Mouse (Mus musculus) ES-Bruce4 (cell line): ENCODE data around the gene Ccdc92. TPM values are rescaled to one million over a fixed set of nuclear protein-coding genes. Genes with fewer than 3 reads are reported as not detected.
A peak's percentile ranks its signal among the peaks of the same experiment; 100 is the strongest.

Experiments used
- H3K27ac ChIP-seq: 2 replicates; pipeline ENCODE4 v1.5.1; 2012; ENCODE audit warnings: low read length, inconsistent platforms; ENCODE audit not compliant: insufficient read depth
- H3K27me3 ChIP-seq: 2 replicates; pipeline ENCODE4 v1.6.1; 2012; ENCODE audit warnings: mild to moderate bottlenecking, low read length, inconsistent platforms; ENCODE audit not compliant: control insufficient read depth, poor library complexity, insufficient read depth, severe bottlenecking
- H3K36me3 ChIP-seq: 2 replicates; pipeline ENCODE4 v1.6.1; 2012; ENCODE audit warnings: inconsistent platforms, mild to moderate bottlenecking, low read length, moderate library complexity; ENCODE audit not compliant: control insufficient read depth, poor library complexity, insufficient read depth, severe bottlenecking
- H3K4me1 ChIP-seq: one replicate; pipeline ENCODE4 v1.8.1; 2011; ENCODE audit warnings: low read length; ENCODE audit not compliant: control insufficient read depth, insufficient read depth
- H3K4me3 ChIP-seq: 2 replicates; pipeline ENCODE4 v1.5.1; 2011; ENCODE audit warnings: low read depth, mild to moderate bottlenecking, low read length
- H3K9ac ChIP-seq: 2 replicates; pipeline ENCODE4 v1.6.1; 2012; ENCODE audit warnings: low read depth, mild to moderate bottlenecking, inconsistent platforms; ENCODE audit not compliant: poor library complexity, severe bottlenecking
- H3K9me3 ChIP-seq: replicated peaks from 2 replicates; pipeline ENCODE4 v1.6.1; 2012; ENCODE audit warnings: mild to moderate bottlenecking, low read length, inconsistent platforms; ENCODE audit not compliant: control insufficient read depth, poor library complexity, insufficient read depth, severe bottlenecking
- CTCF ChIP-seq: IDR thresholded peaks from one replicate; pipeline ENCODE4 v1.8.1; 2011; ENCODE audit warnings: low read depth, low read length
- EP300 ChIP-seq: IDR thresholded peaks from 2 replicates; pipeline ENCODE4 v1.6.1; 2011; ENCODE audit warnings: low read depth, low read length; ENCODE audit not compliant: insufficient read depth
- POLR2A ChIP-seq: IDR thresholded peaks from one replicate; pipeline ENCODE4 v1.8.1; 2011; ENCODE audit warnings: low read length; ENCODE audit not compliant: insufficient read depth
- polyA plus RNA-seq: library from polyadenylated mRNA; stranded (reverse); fragments of >200 nt; gene quantifications from 2 replicates; pipeline ENCODE4 v1.2.4, GENCODE M21; 2011; ENCODE audit warnings: low read depth; ENCODE audit not compliant: missing spikeins, insufficient read depth, insufficient read length

Ccdc92 gene
- polyA plus RNA-seq, 1 experiment, result 8.3 TPM

DNA sequence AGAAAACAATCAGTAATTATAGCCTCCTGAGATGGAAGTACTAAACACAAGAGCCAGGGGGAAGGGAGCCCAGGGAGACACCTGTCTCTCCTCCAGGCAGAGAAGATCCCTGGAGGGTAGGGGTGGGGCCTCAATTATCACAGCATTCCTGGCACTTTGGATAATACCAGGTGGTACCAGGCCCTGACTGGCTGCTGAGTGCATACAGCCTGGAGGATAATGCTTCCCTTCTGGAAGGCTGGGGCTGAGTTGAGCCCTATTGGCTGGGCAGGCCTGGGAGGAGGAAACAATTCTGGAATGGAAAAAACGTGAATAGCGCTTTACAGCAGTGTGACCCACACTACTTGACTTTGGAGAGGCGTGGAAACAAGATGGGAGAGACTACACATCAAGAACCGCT, 10.7 kb downstream of the Ccdc92 start:
- Histone ChIP-seq H3K36me3 (no peaks in the 10 kb centered on the region), H3K27ac (no peak overlapping the region), H3K9ac (no peak overlapping the region), H3K4me1 (peaks cover 6% of the 10 kb centered on the region), H3K27me3 (no peaks in the 10 kb centered on the region), H3K9me3 (no peaks in the 10 kb centered on the region), H3K4me3 (no peak overlapping the region)
- TF ChIP-seq EP300, result 0 out of 2 replicates have a peak, but pooled peaks have one; percentile 21
- TF ChIP-seq POLR2A, result no peak

DNA sequence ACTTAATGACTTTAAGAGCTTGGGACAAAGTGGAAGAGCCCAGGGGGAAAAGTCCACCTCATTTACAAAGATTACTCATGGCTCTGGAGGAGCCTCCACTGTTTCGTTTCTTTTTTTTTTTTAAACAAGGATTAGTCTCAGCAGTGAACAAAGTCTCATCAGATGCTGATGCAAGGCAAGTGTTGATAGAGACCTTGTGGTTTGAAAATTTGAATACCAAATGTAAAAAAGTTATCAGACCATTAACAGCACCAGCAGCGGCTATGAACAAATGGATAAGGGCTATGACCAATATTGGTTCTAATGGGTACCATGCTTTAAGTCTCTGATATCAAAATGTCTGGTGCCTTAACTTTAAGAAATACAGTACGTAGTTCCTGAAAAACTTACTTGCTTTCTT, 13.2 kb downstream of the Ccdc92 start:
- H3K9ac ChIP-seq, result no peak overlapping the region
- peaks cover 6% of the 10 kb centered on the region for H3K4me1 ChIP-seq
- no peaks in the 10 kb centered on the region for H3K9me3 ChIP-seq
- TF ChIP-seq EP300, result no peak
- no peak for TF ChIP-seq CTCF
- no peak for TF ChIP-seq POLR2A
- H3K27me3 ChIP-seq, result no peaks in the 10 kb centered on the region
- H3K4me3 ChIP-seq, result no peak overlapping the region
- H3K27ac ChIP-seq, result no peak overlapping the region
- no peaks in the 10 kb centered on the region for H3K36me3 ChIP-seq

DNA sequence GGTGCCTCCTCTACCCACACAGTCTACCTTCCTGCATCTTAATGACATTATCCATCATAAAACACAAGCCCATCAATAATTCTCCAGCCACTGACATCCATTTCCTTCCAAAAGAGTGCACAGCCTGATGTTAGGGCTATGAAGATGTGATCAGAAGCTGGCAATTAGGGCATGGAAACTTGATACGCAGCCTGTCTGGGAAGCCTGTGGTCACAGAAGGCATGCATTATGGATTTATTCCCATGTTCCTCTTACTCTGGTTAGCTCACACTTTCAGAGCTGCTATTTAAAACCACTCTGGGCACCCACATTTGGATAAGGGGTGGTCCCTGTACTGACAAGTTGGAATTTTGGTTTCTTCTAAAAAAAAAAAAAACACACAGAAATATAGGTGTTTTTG, 15.2 kb downstream of the Ccdc92 start:
- H3K4me3 ChIP-seq, result no peak overlapping the region
- H3K9ac ChIP-seq, result no peak overlapping the region
- no peaks in the 10 kb centered on the region for H3K36me3 ChIP-seq
- TF ChIP-seq EP300 (no peak), CTCF (no peak), POLR2A (no peak)
- H3K27ac ChIP-seq, result no peak overlapping the region
- H3K9me3 ChIP-seq, result no peaks in the 10 kb centered on the region
- peaks cover 2% of the 10 kb centered on the region for H3K4me1 ChIP-seq
- no peaks in the 10 kb centered on the region for H3K27me3 ChIP-seq

DNA sequence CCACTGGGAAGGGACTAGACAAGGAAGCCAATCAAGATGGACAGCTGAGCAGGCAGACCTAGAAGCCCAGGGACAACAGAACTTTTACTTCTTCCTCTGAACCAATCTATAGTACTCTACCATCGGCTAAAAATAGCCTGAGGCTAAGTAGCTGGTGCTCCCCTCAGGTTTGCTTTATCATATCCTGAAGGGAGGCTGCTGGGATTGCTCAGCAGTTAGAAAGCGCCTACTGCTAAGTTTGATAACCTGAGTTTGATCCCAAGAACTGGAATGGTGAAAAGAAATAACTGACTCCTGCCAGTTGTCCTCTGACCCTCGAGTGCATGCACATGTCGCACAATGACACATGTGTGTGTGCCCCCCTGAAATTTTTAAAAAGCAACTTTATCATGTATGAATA, 17.3 kb downstream of the Ccdc92 start:
- Histone ChIP-seq H3K9ac (no peak overlapping the region), H3K9me3 (no peaks in the 10 kb centered on the region), H3K36me3 (no peaks in the 10 kb centered on the region), H3K4me1 (no peaks in the 10 kb centered on the region), H3K27ac (no peak overlapping the region), H3K4me3 (no peak overlapping the region), H3K27me3 (no peaks in the 10 kb centered on the region)
- no peak for TF ChIP-seq POLR2A

- Histone ChIP-seq H3K36me3 (no peaks in the 10 kb centered on the region), H3K4me1 (no peaks in the 10 kb centered on the region), H3K27ac (no peak overlapping the region), H3K9me3 (no peaks in the 10 kb centered on the region), H3K9ac (no peak overlapping the region), H3K27me3 (no peaks in the 10 kb centered on the region), H3K4me3 (no peak overlapping the region)
- TF ChIP-seq CTCF (no peak), EP300 (no peak), POLR2A (no peak)
These were observed 18.8 kb downstream of the Ccdc92 start for GRCm38 (mm10) chr5:124843386-124843785.

DNA sequence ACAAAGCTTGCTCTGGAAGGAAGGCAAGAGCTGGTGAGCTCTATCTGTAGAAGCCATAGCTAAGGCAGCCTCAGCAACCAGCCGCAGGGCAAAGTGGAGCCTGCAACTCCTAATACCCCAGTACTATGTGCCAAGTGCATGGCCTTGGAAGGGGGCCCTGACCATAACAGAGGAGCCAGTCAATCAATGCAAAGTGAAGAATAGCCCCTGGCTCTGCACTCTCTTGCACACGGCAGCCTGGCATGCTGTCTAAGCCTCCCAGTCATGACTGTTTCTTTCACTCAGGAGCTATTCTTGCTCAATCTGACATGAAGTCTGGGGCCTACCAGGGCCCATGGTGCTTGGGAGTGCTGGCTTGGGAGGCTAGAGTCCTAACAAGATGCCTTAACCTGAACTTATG, 21.6 kb downstream of the Ccdc92 start:
- TF ChIP-seq POLR2A (no peak), EP300 (no peak), CTCF (no peak)

DNA sequence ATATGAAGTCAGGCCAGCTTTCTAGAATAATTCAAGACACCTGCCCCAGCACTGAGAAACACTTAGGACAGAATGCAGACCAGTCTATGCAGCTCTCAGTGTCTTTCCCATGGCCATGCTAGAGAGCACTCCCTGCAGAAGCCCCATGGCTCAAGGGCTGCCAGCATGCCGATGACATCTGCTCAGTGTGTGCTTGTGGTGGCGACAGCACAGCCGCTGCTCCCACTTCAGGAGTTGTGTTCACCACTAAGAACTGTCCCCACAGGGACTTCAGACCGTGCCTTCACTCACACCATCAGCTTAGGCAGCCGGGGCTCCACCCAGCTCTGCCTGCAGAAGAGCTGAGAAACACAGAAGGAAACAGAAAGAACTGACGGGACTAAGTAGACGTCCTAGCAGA, 22.0 kb downstream of the Ccdc92 start:
- no peaks in the 10 kb centered on the region for H3K9me3 ChIP-seq
- H3K4me3 ChIP-seq, result no peak overlapping the region
- TF ChIP-seq POLR2A, result no peak
- TF ChIP-seq CTCF, result no peak
- TF ChIP-seq EP300, result no peak
- no peaks in the 10 kb centered on the region for H3K36me3 ChIP-seq
- no peaks in the 10 kb centered on the region for H3K4me1 ChIP-seq
- no peak overlapping the region for H3K9ac ChIP-seq
- no peaks in the 10 kb centered on the region for H3K27me3 ChIP-seq
- H3K27ac ChIP-seq, result no peak overlapping the region

More for the DNA sequence above, 21.6 kb downstream of the Ccdc92 start:
- H3K27ac ChIP-seq, result no peak overlapping the region
- no peak overlapping the region for H3K4me3 ChIP-seq
- H3K36me3 ChIP-seq, result no peaks in the 10 kb centered on the region
- H3K27me3 ChIP-seq, result no peaks in the 10 kb centered on the region
- H3K9ac ChIP-seq, result no peak overlapping the region
- no peaks in the 10 kb centered on the region for H3K9me3 ChIP-seq
- no peaks in the 10 kb centered on the region for H3K4me1 ChIP-seq
